Mouse (Mus musculus): ENCODE measurements around the gene Plpp3.

DNA sequence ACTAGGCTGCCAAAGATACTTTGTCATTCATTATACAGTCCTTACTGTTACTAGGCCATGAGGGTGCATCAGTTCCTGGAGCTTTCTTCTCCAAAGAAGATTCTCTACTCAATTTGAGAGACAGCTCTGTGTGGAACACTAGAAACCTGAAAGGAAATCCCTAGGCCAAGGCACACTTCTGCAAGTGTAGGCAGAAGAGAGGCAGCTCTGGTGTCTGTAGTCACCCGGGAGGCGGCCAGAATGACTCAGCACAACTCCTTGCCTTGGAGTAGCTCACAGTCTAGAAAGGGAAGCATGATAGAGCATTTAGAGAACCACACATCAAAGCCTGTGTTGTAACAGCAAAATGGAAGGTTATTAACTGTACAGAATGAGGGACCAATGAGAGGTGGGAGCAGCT, 68.4 kb downstream of the Plpp3 start:
- no peak for TF ChIP-seq POLR2A (IDR thresholded peaks at IDR 0.05; ENCODE audit: borderline replicate concordance, extremely low read depth, insufficient read depth, insufficient read length, poor library complexity, severe bottlenecking)
- TF ChIP-seq CTCF (IDR thresholded peaks at IDR 0.05; ENCODE audit: borderline replicate concordance, extremely low read depth, insufficient read depth, insufficient read length), result no peak

Data from brain, embryonic 14.5 days (tissue).